Comparison of ENCODE assay signal across 8 mouse cellular contexts in the genomic region with DNA sequence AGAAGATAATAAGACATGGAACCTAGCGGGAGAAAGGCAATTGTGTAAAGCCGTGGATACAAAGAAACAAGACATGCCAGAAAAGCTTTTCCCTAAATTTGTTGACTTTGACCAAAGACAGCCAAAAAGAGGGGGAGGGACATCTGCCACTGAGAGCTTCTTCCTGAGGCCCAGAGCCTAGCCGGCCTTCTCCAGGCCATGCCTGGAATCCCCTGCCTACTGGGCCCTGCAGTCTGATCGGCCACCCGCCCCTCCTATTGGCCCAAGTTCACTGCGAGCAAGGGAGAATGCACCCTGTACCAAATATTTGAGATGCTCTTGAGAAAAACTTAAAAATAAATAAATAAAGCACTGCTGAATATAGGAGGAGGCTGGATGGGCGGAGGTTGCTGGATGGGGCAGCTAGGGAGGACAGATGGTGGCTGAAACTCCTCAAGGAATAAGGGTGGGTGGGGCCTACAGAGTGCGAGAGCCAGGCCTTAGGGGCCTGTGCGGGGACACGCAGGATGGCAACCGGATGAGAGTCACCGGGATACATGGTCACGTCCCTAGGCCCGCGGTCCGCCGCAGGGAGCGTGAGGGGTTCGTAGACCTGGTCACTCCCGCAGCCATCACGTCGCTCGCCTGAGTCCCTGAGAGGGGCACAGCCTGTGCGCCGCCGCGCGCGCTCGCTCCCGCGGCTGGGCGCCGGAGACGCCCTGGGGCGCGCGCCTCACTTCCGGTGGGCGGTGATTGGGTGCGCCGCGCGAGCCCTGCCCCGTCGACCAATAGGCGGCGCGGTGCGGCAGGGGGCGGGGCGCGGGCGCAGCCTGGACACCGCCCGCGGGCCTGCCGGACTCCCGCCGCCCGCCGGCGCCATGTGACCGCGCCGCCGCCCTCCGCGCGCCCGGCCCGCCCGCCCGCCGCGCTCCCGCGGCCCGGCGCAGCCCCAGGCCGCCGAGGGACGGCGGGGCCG. TPM values are rescaled to one million over a fixed set of nuclear protein-coding genes. Genes with fewer than 3 reads are reported as not detected.
DNase-seq lines count a peak whose midpoint lies in the region; ATAC-seq and TF ChIP-seq lines count a peak whose summit lies in the region.

A gene (plus strand): TSS at position 905 of the 955 bp plus-strand sequence.

- H3K27ac ChIP-seq in heart, embryonic 12.5 days (ENCODE audit: poor library complexity, severe bottlenecking) = peak within 1 kb of the TSS; percentile 79
- peak within 1 kb of the TSS; percentile 89 for H3K27ac ChIP-seq in kidney, postnatal 0 days
- peak within 1 kb of the TSS; percentile 84 for H3K27ac ChIP-seq in liver, embryonic 13.5 days
- peak within 1 kb of the TSS; percentile 94 for H3K27ac ChIP-seq in stomach, embryonic 16.5 days (ENCODE audit: low read length)

- peaks cover 58% of the 10 kb centered on the region for H3K4me1 ChIP-seq in erythroblast, embryonic 14.5 days (ENCODE audit: control insufficient read depth)
- H3K4me1 ChIP-seq in heart, embryonic 12.5 days (replicated peaks) = peaks cover 31% of the 10 kb centered on the region
- H3K4me1 ChIP-seq in kidney, postnatal 0 days (replicated peaks; ENCODE audit: insufficient read depth, low read length) = peaks cover 11% of the 10 kb centered on the region; the same call in 1 of the 2 replicates
- peaks cover 56% of the 10 kb centered on the region for H3K4me1 ChIP-seq in liver, embryonic 13.5 days (replicated peaks)
- peaks cover 29% of the 10 kb centered on the region for H3K4me1 ChIP-seq in stomach, embryonic 16.5 days (ENCODE audit: control insufficient read depth, insufficient read depth, low read length)

- H3K27me3 ChIP-seq in erythroblast, embryonic 14.5 days (ENCODE audit: control insufficient read depth) = no peaks in the 10 kb centered on the region
- no peaks in the 10 kb centered on the region for H3K27me3 ChIP-seq in heart, embryonic 12.5 days (replicated peaks)
- H3K27me3 ChIP-seq in kidney, postnatal 0 days (ENCODE audit: insufficient read depth, low read length) = no peaks in the 10 kb centered on the region
- H3K27me3 ChIP-seq in liver, embryonic 13.5 days = no peaks in the 10 kb centered on the region
- H3K27me3 ChIP-seq in stomach, embryonic 16.5 days (ENCODE audit: control insufficient read depth, insufficient read depth, low read length) = no peaks in the 10 kb centered on the region

- H3K36me3 ChIP-seq in erythroblast, embryonic 14.5 days (ENCODE audit: control insufficient read depth) = peaks cover 25% of the 10 kb centered on the region
- no peaks in the 10 kb centered on the region for H3K36me3 ChIP-seq in heart, embryonic 12.5 days
- H3K36me3 ChIP-seq in kidney, postnatal 0 days (ENCODE audit: insufficient read depth, low read length) = no peaks in the 10 kb centered on the region
- no peaks in the 10 kb centered on the region for H3K36me3 ChIP-seq in liver, embryonic 13.5 days
- no peaks in the 10 kb centered on the region for H3K36me3 ChIP-seq in stomach, embryonic 16.5 days (ENCODE audit: control insufficient read depth, insufficient read depth, low read length)

- H3K4me2 ChIP-seq in heart, embryonic 12.5 days = peak within 1 kb of the TSS; percentile 82
- peak within 1 kb of the TSS; percentile 97 for H3K4me2 ChIP-seq in kidney, postnatal 0 days (ENCODE audit: low read length)
- H3K4me2 ChIP-seq in liver, embryonic 13.5 days = peak within 1 kb of the TSS; percentile 99
- H3K4me2 ChIP-seq in stomach, embryonic 16.5 days (ENCODE audit: low read depth, low read length) = peak within 1 kb of the TSS; percentile 86

- DNase-seq in CD4-positive helper T cell, adult 2 months (ENCODE audit: low read depth, low spot score) = peak; percentile 91
- peak; percentile 97 for DNase-seq in brain, embryonic 14.5 days (ENCODE audit: low read depth)
- DNase-seq in kidney, postnatal 0 days (ENCODE audit: low spot score) = peak; percentile 93
- peak; percentile 90 for DNase-seq in liver, embryonic 13.5 days
- DNase-seq in neural tube, embryonic 10.5 days (ENCODE audit: extremely low spot score, low spot score) = peak; percentile 93

- 6% methylated on average over 82 of the region's 85 CpGs for WGBS in heart, embryonic 12.5 days
- WGBS in kidney, postnatal 0 days = 4% methylated on average over 41 of the region's 85 CpGs
- 5% methylated on average over 74 of the region's 85 CpGs for WGBS in liver, embryonic 13.5 days (ENCODE audit: insufficient replicate concordance)
- WGBS in stomach, embryonic 16.5 days = 3% methylated on average over 54 of the region's 85 CpGs

- peak within 1 kb of the TSS; percentile 84 for H3K4me3 ChIP-seq in erythroblast, embryonic 14.5 days (replicated peaks)
- H3K4me3 ChIP-seq in heart, embryonic 12.5 days = peak within 1 kb of the TSS; percentile 82
- peak within 1 kb of the TSS; percentile 78 for H3K4me3 ChIP-seq in kidney, postnatal 0 days (replicated peaks; ENCODE audit: low read depth, low read length)
- peak within 1 kb of the TSS; percentile 93 for H3K4me3 ChIP-seq in liver, embryonic 13.5 days (replicated peaks)
- H3K4me3 ChIP-seq in stomach, embryonic 16.5 days (replicated peaks; ENCODE audit: low read length) = peak within 1 kb of the TSS; percentile 85

- peak; percentile 99 for TF ChIP-seq POLR2A in brain, embryonic 14.5 days (IDR thresholded peaks at IDR 0.05; ENCODE audit: borderline replicate concordance, extremely low read depth, insufficient read depth, insufficient read length, poor library complexity, severe bottlenecking)

- no peak for TF ChIP-seq CTCF in brain, embryonic 14.5 days (IDR thresholded peaks at IDR 0.05; ENCODE audit: borderline replicate concordance, extremely low read depth, insufficient read depth, insufficient read length)
- TF ChIP-seq CTCF in kidney, postnatal 0 days (IDR thresholded peaks at IDR 0.05; ENCODE audit: low read depth) = no peak

- ATAC-seq in heart, embryonic 12.5 days (ENCODE audit: insufficient number of reproducible peaks, low FRiP score) = peak; percentile 98
- peak; percentile 95 for ATAC-seq in kidney, postnatal 0 days (replicated peaks; ENCODE audit: low FRiP score, low read depth)
- ATAC-seq in liver, embryonic 13.5 days (ENCODE audit: low read depth) = peak; percentile 92
- ATAC-seq in stomach, embryonic 16.5 days (ENCODE audit: insufficient read depth, low FRiP score) = peak; percentile 96

- no peaks in the 10 kb centered on the region for H3K9me3 ChIP-seq in erythroblast, embryonic 14.5 days (ENCODE audit: control insufficient read depth, low read length)
- H3K9me3 ChIP-seq in heart, embryonic 12.5 days (replicated peaks) = no peaks in the 10 kb centered on the region
- no peaks in the 10 kb centered on the region for H3K9me3 ChIP-seq in kidney, postnatal 0 days (replicated peaks; ENCODE audit: low read length)
- H3K9me3 ChIP-seq in liver, embryonic 13.5 days (replicated peaks) = no peaks in the 10 kb centered on the region
- H3K9me3 ChIP-seq in stomach, embryonic 16.5 days (replicated peaks; ENCODE audit: control insufficient read depth, low read length) = no peaks in the 10 kb centered on the region

- peak within 1 kb of the TSS; percentile 85 for H3K9ac ChIP-seq in heart, embryonic 12.5 days
- peak within 1 kb of the TSS; percentile 91 for H3K9ac ChIP-seq in kidney, postnatal 0 days (ENCODE audit: low read depth, low read length)
- peak within 1 kb of the TSS; percentile 95 for H3K9ac ChIP-seq in liver, embryonic 13.5 days
- peak within 1 kb of the TSS; percentile 91 for H3K9ac ChIP-seq in stomach, embryonic 16.5 days (ENCODE audit: low read length)

RNA-seq across cellular contexts. Expression of the gene that starts here (rescaled TPM):
- polyA plus RNA-seq in brain, embryonic 14.5 days (2012; rRNA removed) = 81.8 and 109 TPM in 2 replicates
- polyA plus RNA-seq in erythroblast, embryonic 14.5 days (2012) = 2.6 and 2.8 TPM in 2 replicates
- 10.5 and 12.2 TPM in 2 replicates for polyA plus RNA-seq in heart, embryonic 12.5 days (2016; fragmentation: Nextera tagmentation; extraction: Ambion mirVana)
- polyA plus RNA-seq in kidney, postnatal 0 days (2015; fragmentation: Nextera tagmentation; extraction: Ambion mirVana) = 7.9 and 9.5 TPM in 2 replicates
- 5.2 and 6.2 TPM in 2 replicates for polyA plus RNA-seq in liver, embryonic 13.5 days (2015; fragmentation: Nextera tagmentation; extraction: Ambion mirVana)
- polyA plus RNA-seq in stomach, embryonic 16.5 days (2015; fragmentation: Nextera tagmentation; extraction: Ambion mirVana) = 9.7 and 11.2 TPM in 2 replicates

Comparison
In these comparisons a context has a peak if more than half of its experiments do, and no peak if none do; other contexts are left out.
1. Peak in every context shown above with its lines: DNase-seq, ATAC-seq, H3K4me3 ChIP-seq and H3K27ac ChIP-seq.